Mouse (Mus musculus) mesoderm, embryonic 11.5 days (tissue): ENCODE data around the gene Rpl36.

ENCODE experiments used
- DNase-seq: peaks from one replicate; pipeline ENCODE4 v3.0.0-alpha.2; 2012; ENCODE audit warnings: low read depth, low spot score

Rpl36 gene

DNA sequence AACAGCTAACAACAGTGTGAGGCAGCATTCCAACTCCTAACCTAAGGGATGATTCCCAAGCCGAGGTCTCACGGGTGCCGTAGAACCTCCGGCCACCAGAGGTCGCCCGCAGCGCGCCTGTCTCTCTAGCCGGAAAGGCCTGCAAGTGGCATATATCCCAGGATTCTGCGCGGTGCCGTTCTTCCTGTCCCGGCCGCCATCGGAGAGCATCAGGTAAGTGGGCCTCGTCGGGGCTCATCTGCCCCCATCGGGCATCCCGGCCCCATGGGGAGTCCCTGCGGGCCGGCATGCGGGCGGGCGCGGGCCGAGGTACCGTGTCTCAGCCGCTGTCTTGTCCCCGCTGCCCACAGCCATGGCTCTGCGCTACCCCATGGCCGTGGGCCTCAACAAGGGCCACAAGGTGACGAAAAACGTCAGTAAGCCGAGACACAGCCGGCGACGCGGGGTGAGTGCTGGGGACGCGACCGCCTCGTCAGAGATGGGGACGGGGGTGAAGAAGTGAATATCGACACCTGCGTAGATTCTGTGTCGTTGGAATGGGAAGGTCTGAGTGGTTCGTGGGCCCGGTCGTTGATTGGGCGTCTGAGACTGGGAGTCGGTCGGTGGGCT lies at the start of gene Rpl36:
Rpl36 (plus strand) TSS at position 181 of the 609 bp plus-strand sequence.
- DNase-seq = peak; percentile 94

DNA sequence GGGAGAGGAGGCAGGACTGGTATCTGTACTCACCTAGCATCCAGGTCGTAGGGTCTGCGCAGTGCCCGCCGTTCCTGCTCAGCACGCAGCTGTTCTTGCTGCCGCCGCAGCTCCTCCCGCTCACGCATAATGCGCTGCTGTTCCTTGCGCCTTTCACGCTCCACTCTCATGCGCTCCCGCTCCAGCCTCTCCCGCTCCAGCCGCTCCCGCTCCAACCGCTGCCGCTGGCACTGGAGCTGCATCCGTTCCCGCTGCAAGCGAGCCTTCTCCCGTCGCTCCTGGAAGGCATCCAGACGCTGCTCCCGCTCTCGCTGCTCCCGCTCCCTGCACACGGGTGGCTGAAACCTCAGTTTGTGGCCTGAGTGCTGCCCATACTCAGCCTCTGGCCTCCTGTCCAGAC lies 46.9 kb upstream of the Rpl36 start:
- no peak for DNase-seq

DNA sequence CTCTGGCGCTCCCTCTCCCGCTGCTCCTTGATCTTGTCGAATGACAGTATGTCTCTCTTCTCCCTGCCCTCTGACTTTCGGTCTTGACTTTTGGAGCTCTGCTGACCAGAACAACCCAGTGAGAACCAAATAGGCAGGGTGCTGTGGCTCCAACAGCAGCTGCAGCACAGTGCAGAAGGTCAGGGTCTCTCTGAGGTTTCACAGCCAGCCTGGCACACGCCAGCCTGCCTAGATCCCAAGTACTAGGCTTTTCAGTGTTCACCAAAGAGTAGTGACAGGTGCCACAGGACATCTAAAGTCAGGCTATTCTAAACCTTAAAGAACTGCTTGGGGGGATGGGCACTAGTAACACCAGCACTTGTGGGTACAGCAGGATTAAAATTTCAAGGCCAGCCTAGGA lies 46.3 kb upstream of the Rpl36 start:
- no peak for DNase-seq

DNA sequence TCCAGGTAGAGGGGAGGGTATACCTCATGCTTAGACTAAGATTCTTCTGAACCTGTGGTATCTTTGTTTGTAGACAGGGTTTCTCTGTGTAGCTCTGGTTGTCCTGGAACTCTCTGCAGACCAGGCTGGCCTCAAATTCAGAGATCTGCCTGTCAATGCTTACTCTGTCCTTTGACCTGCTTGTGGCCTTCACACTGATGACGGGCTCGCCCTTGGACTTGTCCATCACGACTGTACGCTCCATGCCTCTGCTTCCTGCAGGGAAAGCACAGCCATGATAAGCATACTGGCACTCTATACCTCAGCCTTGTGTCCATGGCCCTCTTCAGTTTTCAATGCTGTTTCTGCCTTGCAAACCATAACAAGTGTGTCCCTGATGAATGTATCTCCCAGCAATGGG lies 45.8 kb upstream of the Rpl36 start:
- DNase-seq = no peak

DNA sequence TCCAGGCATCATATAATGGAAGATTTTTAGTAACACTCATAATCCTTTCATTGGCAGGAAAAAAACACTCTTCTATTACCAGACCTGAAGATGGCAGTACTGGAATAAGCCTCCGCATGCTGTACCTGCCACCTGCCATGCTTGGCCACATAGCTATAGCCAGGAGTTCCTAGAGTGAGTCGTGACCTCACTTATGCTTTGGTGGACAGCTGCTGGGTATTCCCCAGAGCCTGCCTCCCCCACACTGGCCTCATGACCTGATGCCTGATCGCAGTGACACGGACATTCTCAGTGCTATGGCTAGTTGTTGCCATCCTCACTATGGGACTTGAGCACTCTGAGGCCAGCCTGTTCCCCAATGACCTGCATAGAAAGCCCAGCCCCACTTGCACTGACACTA lies 42.9 kb upstream of the Rpl36 start:
- no peak for DNase-seq

DNA sequence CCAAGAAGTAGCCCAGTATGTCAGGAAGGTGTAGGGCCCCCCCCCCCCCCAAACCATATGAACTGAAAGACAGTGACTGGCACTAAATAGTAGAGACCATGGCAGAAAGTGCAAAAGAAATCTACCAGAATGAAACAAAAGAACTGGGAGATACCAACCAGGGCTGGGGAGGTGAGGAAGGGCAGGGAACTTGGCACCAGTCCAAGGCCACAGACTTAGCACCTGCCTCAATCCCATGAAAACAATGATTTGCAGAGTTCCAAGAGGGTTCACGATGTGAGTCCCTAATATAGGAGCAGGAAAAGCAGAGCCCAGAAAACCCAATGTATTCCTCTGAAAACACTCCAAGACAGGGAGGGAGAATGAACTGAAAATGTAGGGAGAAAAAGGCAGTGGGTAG lies 41.1 kb upstream of the Rpl36 start:
- DNase-seq = no peak

GRCm38 (mm10) chr17:56572939-56573338 lies 40.3 kb upstream of the Rpl36 start:
- no peak for DNase-seq

- DNase-seq = no peak
Measured at GRCm38 (mm10) chr17:56583071-56583470, 30.1 kb upstream of the Rpl36 start.

- peak; percentile 28 for DNase-seq
Measured at GRCm38 (mm10) chr17:56583611-56584256, 29.5 kb upstream of the Rpl36 start.

- DNase-seq = peak; percentile 100
Measured at GRCm38 (mm10) chr17:56584257-56585130, 28.7 kb upstream of the Rpl36 start, which contains the start of the genes Safb2 and Safb. TSS of gene Safb2 (minus strand) at chr17:56584585. TSS of gene Safb (plus strand) at chr17:56584825.

GRCm38 (mm10) chr17:56585171-56585821 lies 27.9 kb upstream of the Rpl36 start:
- DNase-seq = peak; percentile 43

DNA sequence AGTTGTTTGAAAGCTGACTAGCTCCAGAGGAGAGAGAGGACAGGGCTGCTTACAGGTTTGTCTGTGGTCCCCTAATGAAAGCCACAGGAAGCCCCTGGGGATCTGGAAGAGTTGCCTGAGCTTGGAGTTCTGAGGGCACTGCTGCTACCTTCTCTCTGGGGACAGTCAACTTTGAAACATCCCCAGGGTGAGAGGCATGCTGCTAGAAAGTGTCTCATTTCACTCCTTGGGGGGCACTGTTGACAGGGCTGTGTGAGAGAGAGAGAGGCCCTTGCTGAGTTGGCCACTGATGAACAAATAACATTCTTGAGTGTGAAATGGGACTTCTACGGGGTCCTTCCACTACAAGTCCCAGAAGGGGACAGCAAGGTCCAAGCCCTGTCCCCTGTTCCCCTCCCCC lies 25.4 kb upstream of the Rpl36 start:
- DNase-seq = no peak

DNA sequence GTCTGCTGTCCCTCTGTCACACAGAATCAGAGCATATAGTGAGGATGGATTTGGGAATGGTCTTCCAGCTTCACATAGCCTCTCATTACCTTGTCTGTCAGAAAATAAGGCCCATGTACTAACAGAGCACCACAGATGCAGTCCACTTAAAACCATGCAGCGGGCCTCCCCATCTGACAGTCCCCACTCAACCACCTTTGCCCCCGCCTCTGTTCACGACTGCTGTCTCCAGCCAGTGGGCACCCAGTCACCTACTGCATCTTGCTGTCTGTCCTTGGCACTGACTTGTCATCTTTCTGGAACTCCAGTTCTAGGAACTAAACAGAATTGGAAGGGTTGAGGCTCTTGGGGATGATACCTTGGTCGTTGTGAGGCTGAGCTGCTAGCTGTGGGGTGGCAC lies 24.3 kb upstream of the Rpl36 start:
- DNase-seq = no peak

GRCm38 (mm10) chr17:56592553-56592952 lies 20.7 kb upstream of the Rpl36 start:
- no peak for DNase-seq

DNA sequence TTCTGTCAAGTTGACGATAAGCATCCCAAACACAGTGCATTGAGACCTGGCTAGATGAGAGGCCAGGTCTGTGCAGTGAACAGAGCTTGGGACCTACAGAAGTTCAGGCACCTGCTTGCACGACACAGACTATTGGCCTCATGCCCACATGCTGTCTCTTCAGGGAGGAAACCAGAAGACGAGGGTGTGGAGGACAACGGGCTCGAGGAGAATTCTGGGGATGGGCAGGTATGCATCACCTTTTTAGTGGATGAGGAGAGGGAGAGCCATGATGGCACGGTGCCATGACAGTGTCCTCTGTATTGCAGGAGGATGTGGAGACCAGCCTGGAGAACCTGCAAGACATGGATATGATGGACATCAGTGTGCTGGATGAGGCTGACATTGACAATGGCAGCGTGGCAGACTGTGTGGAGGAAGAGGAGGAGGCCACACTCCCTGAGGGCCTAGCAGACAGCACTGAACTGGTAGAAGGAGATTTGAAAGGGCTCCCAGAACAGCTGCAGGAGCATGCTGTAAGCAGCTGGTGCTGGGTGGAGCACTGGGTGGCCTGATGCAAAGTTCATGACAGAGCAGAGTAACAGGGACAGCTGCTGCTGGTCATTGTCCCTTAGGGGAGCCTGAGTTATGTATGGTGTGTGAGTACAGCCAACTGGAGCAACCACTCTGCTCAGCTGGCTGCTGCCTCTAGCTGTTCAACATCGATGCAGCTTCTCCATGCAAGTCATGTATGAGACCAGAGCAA lies 19.5 kb upstream of the Rpl36 start:
- DNase-seq = no peak

GRCm38 (mm10) chr17:56603186-56604069 lies 9.8 kb upstream of the Rpl36 start:
- no peak for DNase-seq

DNA sequence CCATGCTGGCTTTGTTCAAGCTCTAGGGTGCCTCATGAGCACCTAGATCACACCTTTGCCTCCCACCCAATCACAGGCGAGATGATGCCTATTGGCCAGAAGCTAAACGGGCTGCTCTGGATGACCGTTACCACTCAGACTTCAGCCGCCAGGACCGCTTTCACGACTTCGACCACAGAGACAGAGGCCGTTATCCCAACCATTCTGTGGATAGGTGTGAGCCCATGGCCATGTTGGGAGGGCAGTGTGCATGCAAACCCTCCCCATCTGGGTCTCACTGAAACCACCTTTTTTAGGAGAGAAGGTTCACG lies 9.2 kb upstream of the Rpl36 start:
- DNase-seq = no peak

DNA sequence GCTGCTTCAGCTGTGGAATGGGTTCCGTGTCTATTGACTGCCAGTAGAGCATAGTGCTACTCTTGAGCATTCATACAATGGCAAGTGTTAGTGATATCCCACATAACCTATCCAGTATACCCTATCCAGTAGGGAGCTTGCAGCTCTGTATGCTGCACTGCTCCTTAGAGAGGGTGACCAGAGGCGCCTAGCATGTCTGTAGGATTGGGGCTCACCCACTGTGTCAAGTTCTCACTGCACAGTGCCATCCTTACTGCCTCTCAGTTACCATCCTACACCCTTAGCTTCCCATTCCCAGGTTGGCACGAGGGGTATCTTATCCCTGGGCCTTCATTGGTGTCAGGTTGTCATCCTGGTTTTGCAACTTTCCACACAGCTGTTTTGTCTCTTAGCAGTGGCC lies 8.8 kb upstream of the Rpl36 start:
- no peak for DNase-seq

DNA sequence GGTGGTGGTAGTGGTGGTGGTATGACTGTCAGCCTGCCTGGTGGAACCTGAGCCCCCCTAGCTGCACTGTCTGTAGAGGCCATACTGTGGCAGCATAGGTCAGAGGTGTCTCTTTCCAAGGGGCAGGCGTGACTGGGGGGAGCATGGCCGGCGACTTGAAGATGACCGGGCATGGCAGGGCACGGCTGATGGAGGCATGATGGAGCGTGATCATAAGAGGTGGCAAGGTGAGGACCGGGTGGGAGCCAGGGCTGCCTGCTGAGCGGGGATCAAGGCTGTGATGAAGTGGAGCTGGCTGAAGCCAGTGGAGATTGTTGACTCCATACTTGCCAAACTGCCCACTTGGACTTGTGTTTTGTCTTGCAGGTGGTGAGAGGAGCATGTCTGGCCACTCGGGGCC lies 7.8 kb upstream of the Rpl36 start:
- no peak for DNase-seq

DNA sequence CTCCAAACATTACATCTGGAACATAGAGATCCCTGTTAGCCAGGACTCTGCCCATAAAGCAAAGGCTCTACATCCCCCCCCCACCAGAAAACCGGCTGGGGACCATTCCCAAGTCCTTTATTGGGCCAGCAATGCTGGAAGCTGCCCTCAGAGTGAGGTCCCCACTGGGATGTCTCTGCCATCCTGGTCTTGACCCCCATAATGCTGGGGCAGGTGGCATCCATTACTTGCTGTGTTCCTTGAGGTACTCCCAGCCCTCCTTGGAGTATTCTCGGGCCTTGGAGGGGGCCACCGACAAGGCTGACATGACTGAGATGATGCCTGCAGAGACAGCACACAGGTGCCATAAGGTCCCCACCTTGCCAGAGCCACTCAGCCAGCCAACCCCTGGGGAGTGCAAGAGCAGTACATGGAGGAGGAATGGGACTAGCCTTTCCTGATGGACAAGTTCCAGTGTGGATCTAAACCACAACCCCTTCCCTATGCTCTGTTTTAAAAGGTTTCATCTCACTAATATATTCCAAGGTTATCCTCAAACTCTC lies 5.6 kb upstream of the Rpl36 start:
- no peak for DNase-seq
